Mouse (Mus musculus) kidney, postnatal 10 days (tissue): ENCODE data around the gene Rhof.

Experiments used
- DNase-seq: peaks from one replicate; pipeline ENCODE4 v3.0.0; 2021; ENCODE audit warnings: mixed read lengths

The Rhof gene

GRCm38 (mm10) chr5:123134875-123135382, 2.4 kb upstream of the Rhof start:
- DNase-seq = no peak

- peak; percentile 79 for DNase-seq
Measured at GRCm38 (mm10) chr5:123134186-123134874, 1.8 kb upstream of the Rhof start.

GRCm38 (mm10) chr5:123133784-123134143, 1.3 kb upstream of the Rhof start:
- peak; percentile 47 for DNase-seq

- DNase-seq = peak; percentile 90
Measured at GRCm38 (mm10) chr5:123133083-123133783, 741 bp upstream of the Rhof start.

DNA sequence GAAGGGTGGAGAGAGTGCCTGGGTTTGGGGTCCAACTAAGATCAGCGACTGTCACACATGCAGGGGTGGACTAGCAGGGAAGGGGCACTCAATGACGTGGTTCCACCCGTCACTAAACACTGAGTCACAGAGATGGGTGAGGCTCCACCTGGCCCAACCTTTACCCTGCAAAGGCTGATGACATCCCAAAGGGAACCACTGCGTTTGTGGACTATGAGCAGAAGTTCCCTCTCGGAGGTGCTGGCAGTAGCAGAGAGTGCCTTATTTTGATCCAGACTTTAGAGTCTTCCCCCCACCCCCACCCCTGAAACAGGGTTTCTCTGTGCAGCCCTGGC, 1.7 kb downstream of the Rhof start:
- DNase-seq = no peak

- no peak for DNase-seq
Measured at GRCm38 (mm10) chr5:123130030-123130813, 2.3 kb downstream of the Rhof start.

DNA sequence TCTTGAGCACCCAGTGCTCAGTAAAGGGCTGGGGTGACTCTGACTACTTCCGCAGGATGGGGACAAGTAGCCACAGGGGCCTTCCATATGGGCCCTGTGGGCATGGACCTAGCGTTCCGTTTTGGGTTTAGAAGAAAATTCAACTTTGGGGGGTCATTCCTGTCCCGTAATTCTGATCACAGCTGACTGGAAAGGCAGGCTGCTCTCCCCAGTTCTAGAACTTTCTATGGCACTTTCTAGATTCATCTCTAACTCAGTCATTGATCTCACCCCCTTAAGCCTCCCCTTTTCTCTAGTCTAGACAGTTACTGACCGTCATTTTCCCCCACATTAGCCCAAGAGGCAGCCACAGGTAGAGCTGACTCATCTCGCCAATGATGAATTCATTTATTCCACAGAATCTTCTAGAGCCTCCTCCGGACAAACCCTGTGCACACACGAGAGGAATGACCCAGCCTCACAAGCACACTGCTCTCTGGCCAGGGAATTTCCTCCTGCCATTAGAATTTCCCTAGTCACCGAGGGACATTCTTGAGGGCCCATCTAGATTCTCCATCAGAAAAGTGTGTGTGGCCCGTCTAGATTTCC, 3.2 kb downstream of the Rhof start:
- DNase-seq = no peak

- no peak for DNase-seq
Measured at GRCm38 (mm10) chr5:123128426-123129169, 3.9 kb downstream of the Rhof start.

- DNase-seq = no peak
Measured at GRCm38 (mm10) chr5:123127031-123127430, 5.5 kb downstream of the Rhof start.

DNA sequence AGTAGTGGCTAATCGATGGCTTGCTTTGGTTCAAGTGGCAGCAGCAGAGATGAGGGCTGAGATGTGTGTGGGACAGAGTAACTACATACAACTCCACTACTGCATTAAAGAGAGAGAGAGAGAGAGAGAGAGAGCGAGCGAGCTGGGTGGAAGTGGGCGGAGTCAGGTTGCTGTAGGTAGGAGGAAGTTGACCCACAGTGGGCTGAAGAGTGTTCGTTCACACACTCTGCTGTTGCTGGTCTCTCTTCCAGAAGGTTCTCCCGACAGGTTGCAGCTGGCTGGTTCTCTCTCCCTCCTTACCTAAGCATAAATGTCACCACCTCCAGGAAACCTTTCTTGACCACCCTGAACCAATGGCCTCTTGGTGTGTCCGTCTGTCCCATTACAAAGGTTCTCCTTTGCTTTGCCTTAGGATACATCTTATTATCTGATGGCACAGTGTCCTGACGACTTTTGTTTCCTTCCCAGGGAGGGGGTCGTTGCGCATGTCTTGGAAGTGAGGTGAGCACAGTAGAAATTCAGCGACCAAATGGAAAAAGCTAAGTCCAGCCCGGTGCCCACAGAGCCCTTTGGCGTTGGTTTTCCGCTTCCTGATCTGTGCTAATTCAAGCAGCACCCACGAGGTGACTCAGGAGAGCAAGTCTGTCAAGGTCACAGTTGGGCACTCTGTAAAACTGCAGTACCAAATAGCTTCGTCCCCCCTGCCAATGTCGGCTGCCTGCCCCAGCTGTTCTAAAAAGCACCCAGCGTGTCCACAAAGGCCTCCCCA, 6.7 kb downstream of the Rhof start:
- peak; percentile 31 for DNase-seq

DNA sequence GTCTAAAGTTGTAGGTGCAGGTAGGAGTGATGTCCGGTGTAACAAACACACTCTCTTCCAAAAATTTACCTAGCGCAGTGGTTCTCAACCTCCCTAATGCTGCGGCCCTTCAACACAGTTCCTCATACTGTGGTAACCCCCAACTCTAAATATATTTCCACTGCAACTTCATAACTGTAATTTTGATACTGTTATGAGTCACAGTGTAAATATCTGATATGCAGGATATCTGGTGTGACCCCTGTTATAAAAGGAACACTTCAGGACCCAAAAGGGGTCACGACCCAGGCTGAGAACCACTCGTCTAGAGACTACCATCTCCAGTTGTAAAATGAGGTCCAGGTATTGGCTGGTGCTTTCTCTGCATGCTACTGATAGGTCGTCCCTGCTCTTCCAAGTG, 7.4 kb downstream of the Rhof start:
- DNase-seq = no peak

DNA sequence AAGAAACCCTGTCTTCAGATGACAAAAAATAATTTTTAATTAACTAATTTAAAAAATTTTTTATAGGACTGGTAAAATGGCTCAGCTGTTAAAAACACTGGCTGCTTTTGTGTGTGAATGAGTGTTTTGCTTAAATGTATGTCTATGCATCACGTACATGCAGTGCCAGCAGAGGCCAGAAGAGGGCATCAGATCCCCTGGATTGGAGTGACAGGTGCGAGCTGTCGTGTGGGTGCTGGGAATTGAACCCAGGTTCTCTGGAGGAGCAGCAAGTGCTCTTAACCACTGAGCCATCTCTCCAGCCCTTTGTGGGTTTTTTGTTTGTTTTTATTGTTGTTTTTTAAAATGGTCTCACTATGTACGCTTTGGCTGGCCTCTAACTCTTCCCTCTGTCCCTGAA, 10.3 kb downstream of the Rhof start:
- DNase-seq = peak; percentile 39

- peak; percentile 11 for DNase-seq
Measured at GRCm38 (mm10) chr5:123120624-123121215, 11.8 kb downstream of the Rhof start.

DNA sequence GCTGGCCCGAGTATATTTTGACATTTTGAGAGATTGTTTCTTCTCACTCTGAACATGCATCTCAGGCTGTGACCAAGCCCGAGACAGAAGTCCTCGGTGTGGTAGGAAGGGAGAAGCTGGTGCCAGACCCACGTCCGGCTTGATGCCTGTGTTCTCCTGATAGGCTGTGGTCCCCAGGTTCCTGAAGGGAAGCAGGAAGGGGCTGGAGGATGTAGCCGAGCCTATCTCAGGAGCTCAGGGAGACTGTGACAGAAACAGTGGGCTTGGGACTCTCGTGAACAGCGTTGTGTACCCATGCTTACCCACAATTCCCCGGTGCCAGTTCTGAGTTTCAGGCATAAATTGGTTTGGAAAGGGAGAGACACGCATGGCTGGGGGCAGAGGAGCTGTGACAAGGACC, 13.7 kb downstream of the Rhof start:
- DNase-seq = peak; percentile 24

GRCm38 (mm10) chr5:123117773-123118172, 14.7 kb downstream of the Rhof start:
- peak; percentile 49 for DNase-seq

DNA sequence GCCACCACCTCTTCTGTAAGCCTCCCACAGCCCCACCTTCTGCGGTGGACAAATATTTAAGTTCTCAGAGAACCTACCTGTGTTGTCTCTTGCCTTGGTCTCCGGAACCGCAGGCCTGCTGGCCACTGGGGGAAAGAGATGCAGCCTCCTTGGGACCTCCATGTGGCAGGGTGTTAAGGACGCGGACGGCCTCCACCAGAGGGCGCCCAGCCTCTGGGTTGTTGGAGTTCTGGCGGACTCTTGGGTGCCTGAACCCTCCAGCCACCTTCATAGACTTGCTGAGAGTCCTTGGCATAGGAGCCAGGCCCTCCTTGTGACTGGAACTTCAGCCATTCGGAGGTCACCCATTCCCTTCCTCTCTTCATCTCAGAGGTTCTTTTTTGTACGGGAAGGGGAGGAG, 15.2 kb downstream of the Rhof start:
- DNase-seq = peak; percentile 92

DNA sequence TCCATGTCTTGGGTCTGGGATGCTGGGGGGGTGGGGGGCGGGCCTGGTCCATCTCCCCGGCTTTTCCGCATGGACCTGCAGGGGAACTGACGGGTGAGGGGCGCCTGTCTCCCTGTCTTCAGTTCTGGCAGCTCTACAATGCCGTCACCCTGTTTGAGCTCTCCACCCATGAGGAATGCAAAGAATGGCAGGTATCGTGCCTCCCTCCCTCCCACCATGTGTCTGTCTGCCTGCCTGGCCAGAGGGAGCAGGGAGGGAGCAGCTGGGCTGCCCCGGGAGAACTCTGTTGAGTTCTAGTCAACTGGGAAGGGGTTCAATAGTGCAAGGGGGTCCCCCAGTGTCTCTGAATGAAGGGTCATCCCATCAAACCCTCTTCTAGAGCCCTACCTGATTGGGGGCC, 16.4 kb downstream of the Rhof start:
- DNase-seq = peak; percentile 47

GRCm38 (mm10) chr5:123114924-123115323, 17.6 kb downstream of the Rhof start:
- DNase-seq = peak; percentile 76

DNA sequence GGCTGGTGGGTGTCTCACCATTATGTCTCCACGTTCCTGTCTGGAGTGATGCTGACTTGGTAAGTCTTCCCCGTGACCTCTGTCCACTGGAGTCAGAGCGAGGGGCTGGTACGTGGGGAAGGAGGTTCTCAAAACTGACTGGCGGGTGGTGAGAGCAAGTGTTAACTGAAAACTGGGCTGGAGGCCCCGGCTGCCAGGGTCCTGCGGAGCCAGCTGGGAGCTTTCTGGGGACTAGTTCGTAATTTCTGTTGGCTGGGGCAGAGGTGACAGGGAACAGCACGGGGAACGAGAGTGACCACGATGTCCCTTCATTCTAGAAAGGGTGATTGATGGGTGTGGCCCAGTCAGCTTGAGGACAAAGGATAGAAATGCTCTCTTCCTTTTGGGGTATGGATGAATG, 18.4 kb downstream of the Rhof start:
- peak; percentile 18 for DNase-seq

DNA sequence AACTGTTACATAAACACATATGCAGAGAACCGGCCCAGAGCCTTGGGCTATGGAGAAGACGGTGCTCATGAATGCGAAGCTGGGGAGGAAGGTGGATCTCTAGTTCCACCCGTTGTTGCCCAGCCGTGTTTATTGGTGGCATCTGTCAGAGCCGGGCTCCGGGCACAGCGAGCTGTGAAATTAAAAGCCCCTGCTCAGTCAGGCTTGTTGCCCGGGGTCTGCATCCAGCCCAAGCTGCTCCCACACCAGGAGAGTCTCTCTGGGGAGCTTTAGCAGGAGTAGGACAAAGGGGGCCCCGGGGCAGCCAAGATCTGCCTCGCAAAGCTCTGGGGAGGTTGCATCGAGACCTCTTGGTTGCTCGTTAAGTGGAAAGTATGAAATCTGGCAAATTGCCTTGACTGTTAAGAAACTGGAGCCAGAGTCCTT, 22.2 kb downstream of the Rhof start:
- peak; percentile 59 for DNase-seq

DNA sequence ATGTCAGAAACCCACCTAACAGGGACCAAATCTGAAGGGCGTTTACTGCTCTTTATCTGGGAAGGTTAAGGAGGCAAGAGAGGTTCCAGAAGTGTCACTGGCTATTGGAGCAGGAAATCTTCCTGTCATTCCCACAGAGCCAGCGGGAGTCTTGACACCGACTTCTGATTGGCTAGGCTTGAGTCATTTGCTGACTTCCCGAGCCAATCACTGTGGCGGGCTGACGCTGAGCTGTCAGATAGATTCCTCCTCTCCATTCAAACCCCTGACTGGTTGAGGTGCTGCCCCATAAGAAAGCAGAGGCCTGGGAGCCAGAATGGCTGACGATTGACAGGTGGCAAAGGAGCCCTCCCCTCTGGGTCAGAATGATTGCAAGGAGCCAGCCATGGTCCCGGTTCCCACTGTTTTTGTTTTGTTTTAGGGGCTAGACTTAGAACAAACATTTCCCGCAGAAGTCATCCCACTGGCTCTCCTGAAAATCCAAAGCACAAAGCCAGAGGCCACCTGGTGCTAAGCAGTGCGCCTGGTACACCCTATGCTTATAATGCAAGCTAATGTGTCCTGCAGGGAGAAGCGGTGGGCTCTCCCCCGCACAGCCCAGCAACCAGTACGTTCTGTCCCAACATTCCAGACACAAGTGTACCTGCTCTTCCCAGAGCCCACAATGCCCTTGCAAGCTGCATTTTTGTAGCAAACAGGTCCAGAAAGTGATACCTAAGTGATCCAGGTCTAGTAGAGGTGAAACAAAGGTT, 22.9 kb downstream of the Rhof start:
- peak; percentile 61 for DNase-seq
